Mouse (Mus musculus) small intestine, adult 2 months (tissue): ENCODE measurements around the gene Psmg3. TPM values are rescaled to one million over a fixed set of nuclear protein-coding genes. Genes with fewer than 3 reads are reported as not detected.

ENCODE experiments used
- H3K27ac ChIP-seq: fragments of 200-500 bp; 2 replicates; pipeline ENCODE4 v1.5.1; 2012; ENCODE audit warnings: low read depth, low read length, control low read depth, inconsistent platforms; ENCODE audit not compliant: insufficient read depth
- H3K27me3 ChIP-seq: fragments of 200-500 bp; 2 replicates; pipeline ENCODE4 v1.6.1; 2012; ENCODE audit warnings: mild to moderate bottlenecking, moderate library complexity, low read length, inconsistent platforms; ENCODE audit not compliant: control insufficient read depth, insufficient read depth
- H3K36me3 ChIP-seq: fragments of 200-500 bp; 2 replicates; pipeline ENCODE4 v1.6.1; 2012; ENCODE audit warnings: mild to moderate bottlenecking, low read length, control low read depth, inconsistent platforms; ENCODE audit not compliant: control insufficient read depth, insufficient read depth
- H3K4me1 ChIP-seq: fragments of 200-500 bp; 2 replicates; pipeline ENCODE4 v1.6.1; 2012; ENCODE audit warnings: low read length, inconsistent platforms, mixed read lengths; ENCODE audit not compliant: control insufficient read depth, insufficient read depth, insufficient read length
- H3K4me3 ChIP-seq: fragments of 200-500 bp; 2 replicates; pipeline ENCODE4 v1.5.1; 2012; ENCODE audit warnings: low read depth, mild to moderate bottlenecking, control low read depth, inconsistent platforms, low read length, moderate library complexity
- CTCF ChIP-seq: fragments of 200-500 bp; IDR thresholded peaks from 2 replicates; pipeline ENCODE4 v1.5.1; 2012; ENCODE audit warnings: low read depth, mild to moderate bottlenecking, control low read depth, inconsistent platforms, low read length, moderate library complexity, mixed read lengths; ENCODE audit not compliant: insufficient replicate concordance, insufficient read length; ENCODE audit errors: extremely low read depth
- POLR2A ChIP-seq: fragments of 200-500 bp; IDR thresholded peaks from 2 replicates; pipeline ENCODE4 v1.6.1; 2012; ENCODE audit warnings: low read depth, mild to moderate bottlenecking, control low read depth, inconsistent platforms, low read length, moderate library complexity
- WGBS: fragments of 180-500 bp; shearing (Covaris S2); methylation state at CpG from one replicate; pipeline ENCODE4 v1.1.7; 2018; 5-methylcytosine and 5-hydroxymethylcytosine counted together
- polyA plus RNA-seq: library from polyadenylated mRNA; depleted of rRNA; stranded (reverse); fragments of >200 nt; gene quantifications from 2 replicates; pipeline ENCODE4 v1.2.3, GENCODE M21; 2012

The Psmg3 gene
- polyA plus RNA-seq, 1 experiment = 20.9 TPM

GRCm38 (mm10) chr5:139792966-139793337, 33.7 kb downstream of the Psmg3 start:
- 1% methylated on average over 3 of the region's 3 CpGs for WGBS
- Histone ChIP-seq H3K4me1 (peaks cover 49% of the 10 kb centered on the region), H3K27ac (peak overlapping the region; percentile 96), H3K36me3 (no peaks in the 10 kb centered on the region), H3K27me3 (no peaks in the 10 kb centered on the region), H3K4me3 (peak overlapping the region; percentile 58)
- TF ChIP-seq CTCF (no peak), POLR2A (no peak; the same call in 1 of the 2 replicates)

- peaks cover 44% of the 10 kb centered on the region for H3K4me1 ChIP-seq
- WGBS = 3% methylated on average over 11 of the region's 11 CpGs
- TF ChIP-seq POLR2A (no peak), CTCF (no peak)
- H3K36me3 ChIP-seq = no peaks in the 10 kb centered on the region
- peak overlapping the region; percentile 85 for H3K4me3 ChIP-seq
- peak overlapping the region; percentile 96 for H3K27ac ChIP-seq
- no peaks in the 10 kb centered on the region for H3K27me3 ChIP-seq
These were observed 34.4 kb downstream of the Psmg3 start for GRCm38 (mm10) chr5:139792159-139792775.

GRCm38 (mm10) chr5:139791227-139792158, 35.2 kb downstream of the Psmg3 start, which contains the start of gene Mafk:
Gene Mafk, plus strand, starts transcription at chr5:139791513.
- H3K4me1 ChIP-seq = peaks cover 37% of the 10 kb centered on the region
- peak; percentile 95 for TF ChIP-seq POLR2A
- TF ChIP-seq CTCF = no peak
- peak within 1 kb of the TSS; percentile 85 for H3K4me3 ChIP-seq
- no peaks in the 10 kb centered on the region for H3K36me3 ChIP-seq
- peak within 1 kb of the TSS; percentile 96 for H3K27ac ChIP-seq
- WGBS = under 1% methylated on average over 91 of the region's 92 CpGs
- H3K27me3 ChIP-seq = no peaks in the 10 kb centered on the region

GRCm38 (mm10) chr5:139789466-139789865, 37.2 kb downstream of the Psmg3 start:
- Histone ChIP-seq H3K36me3 (no peaks in the 10 kb centered on the region), H3K4me3 (no peak overlapping the region), H3K4me1 (peaks cover 18% of the 10 kb centered on the region), H3K27me3 (no peaks in the 10 kb centered on the region), H3K27ac (no peak overlapping the region)
- 50% methylated on average over 4 of the region's 4 CpGs for WGBS
- TF ChIP-seq CTCF (no peak), POLR2A (no peak)

- no peak overlapping the region for H3K27ac ChIP-seq
- no peaks in the 10 kb centered on the region for H3K36me3 ChIP-seq
- WGBS = 80% methylated on average over 8 of the region's 8 CpGs
- no peak for TF ChIP-seq POLR2A
- TF ChIP-seq CTCF = no peak
- H3K4me1 ChIP-seq = no peaks in the 10 kb centered on the region; the same call in 1 of the 2 replicates
- H3K4me3 ChIP-seq = no peak overlapping the region
- no peaks in the 10 kb centered on the region for H3K27me3 ChIP-seq
These were observed 45.3 kb downstream of the Psmg3 start for GRCm38 (mm10) chr5:139781406-139781805.

GRCm38 (mm10) chr5:139776966-139777365, 49.7 kb downstream of the Psmg3 start:
- no peak overlapping the region for H3K4me3 ChIP-seq
- 74% methylated on average over 5 of the region's 5 CpGs for WGBS
- H3K27ac ChIP-seq = no peak overlapping the region
- no peaks in the 10 kb centered on the region for H3K27me3 ChIP-seq
- TF ChIP-seq CTCF (no peak), POLR2A (no peak)
- peaks cover 3% of the 10 kb centered on the region; the same call in 1 of the 2 replicates for H3K4me1 ChIP-seq
- peaks cover 8% of the 10 kb centered on the region for H3K36me3 ChIP-seq
